Mouse (Mus musculus) liver, embryonic 13.5 days (tissue): ENCODE measurements around the gene Bcl11a. TPM values are rescaled to one million over a fixed set of nuclear protein-coding genes. Genes with fewer than 3 reads are reported as not detected.

ENCODE experiments used
- ATAC-seq: fragments of 200-750 bp; cut with Nextera tagmentation; 2 replicates; pipeline ENCODE4 v1.8.0; 2017; ENCODE audit warnings: low read depth, mild to moderate bottlenecking, moderate number of reproducible peaks, moderate library complexity
- DNase-seq: peaks from one replicate; pipeline ENCODE4 v3.0.0; 2022
- H3K27ac ChIP-seq: fragments of 300-500 bp; sonication (generic); 2 replicates; pipeline ENCODE4 v1.5.1; 2015; ENCODE audit warnings: moderate library complexity, mild to moderate bottlenecking, inconsistent platforms
- H3K27me3 ChIP-seq: fragments of 300-500 bp; sonication (generic); 2 replicates; pipeline ENCODE4 v1.6.1; 2015; ENCODE audit warnings: mild to moderate bottlenecking, inconsistent platforms
- H3K36me3 ChIP-seq: fragments of 300-500 bp; sonication (generic); 2 replicates; pipeline ENCODE4 v1.6.1; 2015; ENCODE audit warnings: mild to moderate bottlenecking, inconsistent platforms
- H3K4me1 ChIP-seq: fragments of 300-500 bp; sonication (generic); replicated peaks from 2 replicates; pipeline ENCODE4 v1.6.1; 2015; ENCODE audit warnings: inconsistent platforms
- H3K4me2 ChIP-seq: fragments of 300-500 bp; sonication (generic); 2 replicates; pipeline ENCODE4 v1.6.1; 2015; ENCODE audit warnings: inconsistent platforms, mild to moderate bottlenecking, moderate library complexity
- H3K4me3 ChIP-seq: fragments of 300-500 bp; sonication (generic); replicated peaks from 2 replicates; pipeline ENCODE4 v1.5.1; 2015; ENCODE audit warnings: mild to moderate bottlenecking, inconsistent platforms
- H3K9ac ChIP-seq: fragments of 300-500 bp; sonication (generic); 2 replicates; pipeline ENCODE4 v1.6.1; 2015; ENCODE audit warnings: mild to moderate bottlenecking, inconsistent platforms
- H3K9me3 ChIP-seq: fragments of 300-500 bp; sonication (generic); replicated peaks from 2 replicates; pipeline ENCODE4 v1.6.1; 2016; ENCODE audit warnings: inconsistent platforms
- WGBS: fragments of 180-500 bp; shearing (Covaris S2); methylation state at CpG from one replicate; pipeline ENCODE4 v1.1.7; 2015; ENCODE audit not compliant: insufficient replicate concordance; 5-methylcytosine and 5-hydroxymethylcytosine counted together
- polyA plus RNA-seq: library from polyadenylated mRNA; unstranded; fragments of >200 nt; fragmentation: Nextera tagmentation; extraction: Ambion mirVana; gene quantifications from 2 replicates; pipeline ENCODE4 v1.2.1, GENCODE M21; 2015

Bcl11a gene
- 37.9 and 45.0 TPM in 2 replicates for polyA plus RNA-seq

- Histone ChIP-seq H3K4me1 (peaks cover 62% of the 10 kb centered on the region), H3K27me3 (peaks cover 8% of the 10 kb centered on the region), H3K4me3 (peak within 1 kb of the TSS; percentile 85), H3K4me2 (peak within 1 kb of the TSS; percentile 98), H3K27ac (peak within 1 kb of the TSS; percentile 92), H3K9ac (peak within 1 kb of the TSS; percentile 90), H3K36me3 (no peaks in the 10 kb centered on the region), H3K9me3 (no peaks in the 10 kb centered on the region)
- ATAC-seq (peak; percentile 41), DNase-seq (peak; percentile 65)
- under 1% methylated on average over 45 of the region's 51 CpGs for WGBS
Measured at GRCm38 (mm10) chr11:24077795-24078705, at the start of gene Bcl11a. Bcl11a (plus strand) TSS chr11:24078056.

- Histone ChIP-seq H3K4me1 (no peaks in the 10 kb centered on the region), H3K27me3 (no peaks in the 10 kb centered on the region), H3K36me3 (no peaks in the 10 kb centered on the region), H3K27ac (no peak overlapping the region), H3K9me3 (no peaks in the 10 kb centered on the region), H3K9ac (no peak overlapping the region), H3K4me3 (no peak overlapping the region), H3K4me2 (no peak overlapping the region)
- 54% methylated on average over 6 of the region's 6 CpGs for WGBS
- ATAC-seq (no peak), DNase-seq (no peak)
Measured at GRCm38 (mm10) chr11:24044025-24044424, 33.8 kb upstream of the Bcl11a start.

GRCm38 (mm10) chr11:24049226-24050031 is 28.4 kb upstream of the Bcl11a start:
- peaks cover 6% of the 10 kb centered on the region; the same call in 1 of the 2 replicates for H3K4me1 ChIP-seq
- H3K9ac ChIP-seq: peak overlapping the region; percentile 63
- peak; percentile 66 for DNase-seq
- peak overlapping the region; percentile 55 for H3K4me3 ChIP-seq
- no peaks in the 10 kb centered on the region for H3K36me3 ChIP-seq
- H3K27me3 ChIP-seq: peaks cover 15% of the 10 kb centered on the region
- peak overlapping the region; percentile 73 for H3K4me2 ChIP-seq
- H3K9me3 ChIP-seq: no peaks in the 10 kb centered on the region
- no peak for ATAC-seq
- H3K27ac ChIP-seq: no peak overlapping the region
- 4% methylated on average over 28 of the region's 28 CpGs for WGBS

GRCm38 (mm10) chr11:24050032-24050757 is 27.7 kb upstream of the Bcl11a start:
- Histone ChIP-seq H3K9ac (no peak overlapping the region), H3K27ac (no peak overlapping the region), H3K9me3 (no peaks in the 10 kb centered on the region), H3K36me3 (no peaks in the 10 kb centered on the region), H3K27me3 (peaks cover 15% of the 10 kb centered on the region), H3K4me1 (peaks cover 6% of the 10 kb centered on the region; the same call in 1 of the 2 replicates), H3K4me3 (no peak overlapping the region), H3K4me2 (no peak overlapping the region)
- WGBS: 64% methylated on average over 11 of the region's 11 CpGs
- DNase-seq: no peak
- no peak for ATAC-seq

- DNase-seq (no peak), ATAC-seq (no peak)
- Histone ChIP-seq H3K4me3 (no peak overlapping the region), H3K4me1 (peaks cover 6% of the 10 kb centered on the region; the same call in 1 of the 2 replicates), H3K27ac (no peak overlapping the region), H3K36me3 (no peaks in the 10 kb centered on the region), H3K9ac (no peak overlapping the region), H3K9me3 (no peaks in the 10 kb centered on the region), H3K4me2 (no peak overlapping the region), H3K27me3 (peaks cover 19% of the 10 kb centered on the region)
- WGBS: 48% methylated on average over 6 of the region's 6 CpGs
Measured at GRCm38 (mm10) chr11:24052882-24053281, 25.0 kb upstream of the Bcl11a start.

- Histone ChIP-seq H3K9me3 (no peaks in the 10 kb centered on the region), H3K36me3 (no peaks in the 10 kb centered on the region), H3K27ac (no peak overlapping the region), H3K27me3 (peaks cover 61% of the 10 kb centered on the region), H3K9ac (no peak overlapping the region), H3K4me1 (0 out of 2 replicates have a peak, but pooled peaks cover 4% of the 10 kb centered on the region), H3K4me3 (no peak overlapping the region), H3K4me2 (no peak overlapping the region)
- DNase-seq (no peak), ATAC-seq (no peak)
- WGBS: 31% methylated on average over 1 of the region's 1 CpGs
Measured at GRCm38 (mm10) chr11:24059137-24059536, 18.7 kb upstream of the Bcl11a start.

GRCm38 (mm10) chr11:24060428-24060827 is 17.4 kb upstream of the Bcl11a start:
- Histone ChIP-seq H3K27ac (no peak overlapping the region), H3K9ac (no peak overlapping the region), H3K9me3 (no peaks in the 10 kb centered on the region), H3K36me3 (no peaks in the 10 kb centered on the region), H3K27me3 (peaks cover 67% of the 10 kb centered on the region), H3K4me1 (0 out of 2 replicates have a peak, but pooled peaks cover 4% of the 10 kb centered on the region), H3K4me2 (no peak overlapping the region), H3K4me3 (no peak overlapping the region)
- no peak for DNase-seq
- WGBS: 13% methylated on average over 5 of the region's 5 CpGs
- ATAC-seq: no peak

- Histone ChIP-seq H3K36me3 (no peaks in the 10 kb centered on the region), H3K4me1 (0 out of 2 replicates have a peak, but pooled peaks cover 4% of the 10 kb centered on the region), H3K9ac (no peak overlapping the region), H3K9me3 (no peaks in the 10 kb centered on the region), H3K4me2 (peak overlapping the region; percentile 28; the same call in 1 of the 2 replicates), H3K27me3 (peaks cover 77% of the 10 kb centered on the region), H3K4me3 (0 out of 2 replicates have a peak overlapping the region, but pooled peaks have one; percentile 6), H3K27ac (no peak overlapping the region)
- ATAC-seq: no peak
- 4% methylated on average over 14 of the region's 14 CpGs for whole genome bisulfite sequencing
- DNase-seq: no peak
Measured at GRCm38 (mm10) chr11:24061819-24062218, 16.0 kb upstream of the Bcl11a start.

- 41% methylated on average over 9 of the region's 9 CpGs for WGBS
- H3K27ac ChIP-seq: no peak overlapping the region
- H3K4me2 ChIP-seq: no peak overlapping the region
- H3K9ac ChIP-seq: no peak overlapping the region
- no peak overlapping the region for H3K4me3 ChIP-seq
- H3K36me3 ChIP-seq: no peaks in the 10 kb centered on the region
- DNase-seq (no peak), ATAC-seq (no peak)
- H3K4me1 ChIP-seq: 0 out of 2 replicates have a peak, but pooled peaks cover 4% of the 10 kb centered on the region
- H3K27me3 ChIP-seq: peaks cover 78% of the 10 kb centered on the region
- H3K9me3 ChIP-seq: no peaks in the 10 kb centered on the region
Measured at GRCm38 (mm10) chr11:24062495-24063096, 15.3 kb upstream of the Bcl11a start.

GRCm38 (mm10) chr11:24064221-24064620 is 13.6 kb upstream of the Bcl11a start:
- peaks cover 69% of the 10 kb centered on the region for H3K27me3 ChIP-seq
- no peaks in the 10 kb centered on the region for H3K36me3 ChIP-seq
- no peak overlapping the region for H3K27ac ChIP-seq
- DNase-seq (no peak), ATAC-seq (no peak)
- H3K4me3 ChIP-seq: no peak overlapping the region
- H3K9ac ChIP-seq: no peak overlapping the region
- H3K4me2 ChIP-seq: no peak overlapping the region
- no peaks in the 10 kb centered on the region for H3K9me3 ChIP-seq
- WGBS: 63% methylated on average over 6 of the region's 6 CpGs
- 0 out of 2 replicates have a peak, but pooled peaks cover 4% of the 10 kb centered on the region for H3K4me1 ChIP-seq
